ENCODE assay signal across 11 mouse cellular contexts in the genomic region with DNA sequence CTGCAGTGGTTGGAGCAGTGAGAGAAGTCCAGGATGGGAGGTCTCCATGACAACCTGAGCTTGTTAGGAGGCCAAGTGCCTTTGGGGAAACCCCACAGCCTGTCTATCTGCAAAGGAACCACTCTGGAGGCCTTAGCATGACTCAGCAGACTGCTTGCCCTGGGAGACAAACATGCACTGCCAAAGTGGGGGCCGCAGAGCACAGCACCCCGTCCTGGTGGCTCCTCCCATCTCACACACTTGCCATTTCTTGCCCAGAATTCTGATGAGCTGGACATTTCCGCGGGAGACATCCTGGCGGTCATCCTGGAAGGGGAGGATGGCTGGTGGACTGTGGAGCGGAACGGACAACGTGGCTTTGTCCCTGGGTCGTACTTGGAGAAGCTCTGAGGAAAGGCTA. TPM values are rescaled to one million over a fixed set of nuclear protein-coding genes. Genes with fewer than 3 reads are reported as not detected.
DNase-seq lines count a peak whose midpoint lies in the region; ATAC-seq and TF ChIP-seq lines count a peak whose summit lies in the region.
"Had no signal": no experiment of that assay in that cellular context is flagged by ENCODE, and none has a peak within 500 bp of the region (broad histone marks: within the 10 kb centered on the region; RNA-seq: fewer than 3 reads in every experiment).

No protein-coding gene starts in this region.

- H3K27me3 ChIP-seq in Patski = no peaks in the 10 kb centered on the region
- H3K27me3 ChIP-seq: embryonic facial prominence, embryonic 15.5 days had no signal

- intact Hi-C loops in left cerebral cortex, postnatal 14 days (cut with DNase I) = no loop called here

- POLR2A ChIA-PET in Patski (lab: Charles Lee) = interaction anchor here (1.3 kb wide), 1 partner anchor 32 kb away, joined by 3 read pairs; no protein-coding TSS in a partner anchor

- DNase-seq in cerebellum, postnatal 10 days = peak; percentile 42 to 56
- DNase-seq in cerebellum, adult 18-20 months = no peak
- DNase-seq in layer of hippocampus, adult 2 months (ENCODE audit: low spot score in 2 of 2) = peak in 1 of 2 experiments; percentile 33
- no peak for DNase-seq in layer of hippocampus, postnatal 36 days
- no peak for DNase-seq in Patski (ENCODE audit: low read depth, low spot score)
- DNase-seq in left cerebral cortex, postnatal 14 days (ENCODE audit: low spot score in 2 of 2) = peak; percentile 42 to 78
- DNase-seq in retina, postnatal 1 day = no peak
- DNase-seq in embryo, embryonic 10.5 days (ENCODE audit: low spot score) = no peak
- DNase-seq: heart, adult 2 months had no signal

- CTCF ChIA-PET in Patski (lab: Charles Lee) = interaction anchor here (0.8 to 2.0 kb wide), 2 partner anchors 9 to 53 kb away, joined by 3 to 5 read pairs; no protein-coding TSS in a partner anchor

- ATAC-seq in Patski = peak; percentile 41
- ATAC-seq: intestine, embryonic 16.5 days had no signal

- peak overlapping the region; percentile 63 for H3K27ac ChIP-seq in layer of hippocampus, adult 2 months
- H3K27ac ChIP-seq: embryonic facial prominence, embryonic 15.5 days; heart, adult 2 months had no signal

- TF ChIP-seq CTCF in layer of hippocampus, adult 2 months (conservative IDR thresholded peaks at IDR 0.05) = no peak
- no peak for TF ChIP-seq CTCF in Patski (IDR thresholded peaks at IDR 0.05)

- H3K4me3 ChIP-seq in layer of hippocampus, adult 2 months = no peak overlapping the region
- H3K4me3 ChIP-seq: embryonic facial prominence, embryonic 15.5 days; heart, adult 2 months had no signal

- in situ Hi-C loops in Patski (cut with MboI; ENCODE audit: low pct_unique_long_range_greater_than_20kb) = no loop called here

RNA-seq across cellular contexts. Expression of gene Tspan3, which starts 36.9 kb away (rescaled TPM):
- 100 to 1,000 TPM; 309 to 331 TPM for total RNA-seq in layer of hippocampus, adult 2 months (2021)
- 100 to 1,000 TPM; 329 to 341 TPM for total RNA-seq in layer of hippocampus, postnatal 36 days (2021)
- polyA plus RNA-seq in Patski (2021) = 371 TPM
- total RNA-seq in left cerebral cortex, postnatal 14 days (2021) = 100 to 1,000 TPM; 415 to 420 TPM

RNA-seq across cellular contexts. Expression of gene Pstpip1, which starts 38.6 kb away (rescaled TPM):
- 1 to 10 TPM; 2.0 to 4.8 TPM for total RNA-seq in layer of hippocampus, adult 2 months (2021)
- total RNA-seq in layer of hippocampus, postnatal 36 days (2021) = 1 to 10 TPM; 2.7 to 3.7 TPM
- 0.41 TPM for polyA plus RNA-seq in Patski (2021)
- 1 to 10 TPM; 2.0 to 2.3 TPM for total RNA-seq in left cerebral cortex, postnatal 14 days (2021)

Comparison
In these comparisons a context has a peak if more than half of its experiments do, and no peak if none do; other contexts are left out.
1. DNase-seq: peak in cerebellum, postnatal 10 days (2 of 2) and left cerebral cortex, postnatal 14 days (2 of 2); none in cerebellum, adult 18-20 months (0 of 2), layer of hippocampus, postnatal 36 days (0 of 2), Patski (single experiment), retina, postnatal 1 day (single experiment) and embryo, embryonic 10.5 days (single experiment).